Mouse (Mus musculus) small intestine, adult 2 months (tissue): ENCODE results near the gene Ablim2.

ENCODE experiments used
- CTCF ChIP-seq: fragments of 200-500 bp; IDR thresholded peaks from 2 replicates; pipeline ENCODE4 v1.5.1; 2012; ENCODE audit warnings: low read depth, mild to moderate bottlenecking, control low read depth, inconsistent platforms, low read length, moderate library complexity, mixed read lengths; ENCODE audit not compliant: insufficient replicate concordance, insufficient read length; ENCODE audit errors: extremely low read depth
- POLR2A ChIP-seq: fragments of 200-500 bp; IDR thresholded peaks from 2 replicates; pipeline ENCODE4 v1.6.1; 2012; ENCODE audit warnings: low read depth, mild to moderate bottlenecking, control low read depth, inconsistent platforms, low read length, moderate library complexity

DNA sequence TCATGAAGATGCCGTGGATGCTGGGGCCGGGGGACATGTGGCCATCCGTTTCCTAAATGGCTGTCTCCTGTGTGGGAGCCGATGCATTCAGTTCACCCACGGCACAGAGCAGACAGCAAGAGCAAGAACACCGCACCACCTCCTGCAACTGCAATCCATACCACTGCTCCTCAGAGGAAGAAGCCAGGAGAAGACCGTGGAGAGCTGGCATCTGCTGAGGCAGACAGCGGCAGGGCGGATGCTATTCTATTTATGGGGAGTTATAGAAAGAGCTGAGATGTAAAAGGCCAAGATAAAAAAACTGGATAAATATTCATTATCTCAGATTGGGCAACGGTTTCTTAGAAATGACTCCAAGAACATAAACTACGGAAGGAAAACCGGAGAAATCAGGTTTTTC is 30.2 kb downstream of the Ablim2 start:
- no peak for TF ChIP-seq CTCF
- no peak for TF ChIP-seq POLR2A
